Mouse (Mus musculus): Measurements from ENCODE around the gene Skida1. TPM values are rescaled to one million over a fixed set of nuclear protein-coding genes. Genes with fewer than 3 reads are reported as not detected.

The Skida1 gene
- polyA plus RNA-seq, 1 experiment from 2014 or later: 17.7 TPM

DNA sequence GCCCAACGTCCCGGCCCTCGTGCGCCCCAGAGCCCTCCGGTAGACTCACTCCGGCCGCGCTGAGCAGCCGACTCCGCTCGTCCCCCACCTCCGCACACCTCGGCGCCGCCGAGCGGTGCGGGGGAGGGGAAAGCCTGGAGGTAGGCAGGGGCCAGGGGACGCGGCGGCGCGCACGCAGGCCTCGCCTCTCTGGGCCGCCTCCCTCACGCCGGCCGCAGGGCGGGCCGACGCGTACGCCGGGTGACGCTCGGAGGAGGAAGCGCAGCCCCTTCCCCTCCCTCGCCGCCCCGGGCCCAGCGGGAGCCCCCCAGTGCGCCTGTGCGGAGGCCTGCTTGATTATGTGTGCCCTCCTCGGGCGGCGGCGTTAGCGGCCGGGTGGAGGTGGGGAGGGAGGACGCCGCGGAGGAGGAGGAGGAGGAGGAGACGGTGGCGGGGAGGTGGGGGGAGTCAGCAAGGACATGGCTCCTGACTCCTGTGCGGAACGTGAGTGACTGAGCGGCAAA is 15.6 kb upstream of the Skida1 start:
- Histone ChIP-seq H3K9ac (peak overlapping the region; percentile 98), H3K4me1 (peaks cover 13% of the 10 kb centered on the region), H3K27ac (peak overlapping the region; percentile 100), H3K27me3 (no peaks in the 10 kb centered on the region), H3K36me3 (0 out of 2 replicates have a peak, but pooled peaks cover 5% of the 10 kb centered on the region), H3K4me3 (peak overlapping the region; percentile 86), H3K9me3 (replicated peaks) (no peaks in the 10 kb centered on the region), H3K4me2 (replicated peaks) (peak overlapping the region; percentile 96)
- peak; percentile 95 for ATAC-seq (ENCODE audit: low FRiP score)
- under 1% methylated on average over 44 of the region's 58 CpGs for WGBS

DNA sequence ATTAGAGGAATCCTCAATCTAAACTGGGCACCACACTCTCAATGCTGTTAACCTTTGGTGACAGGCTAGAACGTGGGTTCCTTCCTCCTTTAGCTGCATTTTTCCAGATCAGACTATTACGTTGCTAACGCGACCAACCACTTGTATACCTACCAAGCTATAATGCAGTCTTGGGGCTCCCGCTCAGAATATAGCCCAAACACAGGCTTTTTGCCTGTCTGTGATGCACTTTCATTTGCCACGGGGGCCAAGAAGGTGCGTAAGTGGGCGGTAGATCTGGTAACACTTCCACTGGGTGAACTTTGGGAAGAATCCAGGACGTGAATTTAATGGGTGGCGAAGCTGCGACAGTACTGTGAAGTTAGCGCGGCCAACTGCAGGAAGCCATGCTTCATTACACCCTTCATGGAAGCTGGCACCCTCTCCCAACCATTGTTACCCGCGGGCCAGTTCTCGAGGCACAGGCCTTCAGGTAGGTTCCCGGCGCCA is 15.0 kb upstream of the Skida1 start:
- no peaks in the 10 kb centered on the region for H3K9me3 ChIP-seq (replicated peaks)
- peak overlapping the region; percentile 100 for H3K27ac ChIP-seq
- peak overlapping the region; percentile 98 for H3K9ac ChIP-seq
- peak overlapping the region; percentile 86 for H3K4me3 ChIP-seq
- H3K4me1 ChIP-seq: peaks cover 18% of the 10 kb centered on the region
- under 1% methylated on average over 18 of the region's 18 CpGs for WGBS
- H3K4me2 ChIP-seq (replicated peaks): peak overlapping the region; percentile 96
- no peaks in the 10 kb centered on the region for H3K27me3 ChIP-seq
- ATAC-seq (ENCODE audit: low FRiP score): peak; percentile 65
- 0 out of 2 replicates have a peak, but pooled peaks cover 5% of the 10 kb centered on the region for H3K36me3 ChIP-seq

DNA sequence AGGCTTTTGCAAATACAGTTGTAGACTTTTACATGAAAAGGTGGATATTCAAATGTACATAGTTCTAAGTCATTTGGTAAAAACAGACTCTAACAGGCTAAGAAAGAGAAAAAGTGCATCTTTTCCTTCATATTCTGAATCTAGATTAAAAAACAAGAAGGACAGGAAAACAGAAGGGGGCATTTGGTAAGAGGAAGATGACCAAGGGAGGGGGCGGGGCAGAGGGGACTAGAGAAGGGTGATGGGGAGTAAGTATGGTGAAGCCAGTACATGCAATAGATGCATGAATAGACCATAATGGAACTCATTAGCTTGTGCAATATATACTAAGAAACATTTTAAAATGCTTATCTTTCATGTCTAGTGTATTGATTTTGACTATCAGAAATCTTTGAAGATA is 11.5 kb upstream of the Skida1 start:
- no peak for ATAC-seq (ENCODE audit: low FRiP score)
- peaks cover 12% of the 10 kb centered on the region for H3K4me1 ChIP-seq
- WGBS: 64% methylated on average over 1 of the region's 1 CpGs

DNA sequence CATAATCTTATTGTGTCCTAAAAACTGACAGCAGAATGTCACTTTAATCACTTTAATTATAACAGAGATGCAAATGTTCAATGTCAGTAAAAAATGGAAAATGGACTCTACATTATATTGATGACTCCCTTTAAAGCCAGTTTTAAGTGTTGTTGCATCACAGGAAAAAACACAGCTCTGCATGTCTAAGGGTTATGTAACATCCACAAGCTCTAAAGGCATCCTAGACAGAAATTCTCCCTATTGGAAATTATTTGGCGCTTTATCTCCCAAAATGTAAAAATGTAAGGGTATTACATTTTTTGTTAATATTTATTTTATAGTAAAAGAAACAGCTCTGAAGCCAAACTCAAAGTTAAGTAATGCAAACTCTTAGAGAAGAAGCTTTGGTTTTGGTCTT is 11.0 kb upstream of the Skida1 start:
- H3K27ac ChIP-seq: no peak overlapping the region
- 54% methylated on average over 1 of the region's 1 CpGs for WGBS
- no peak for ATAC-seq (ENCODE audit: low FRiP score)
- no peaks in the 10 kb centered on the region for H3K9me3 ChIP-seq (replicated peaks)
- H3K27me3 ChIP-seq: no peaks in the 10 kb centered on the region
- no peak overlapping the region for H3K4me3 ChIP-seq
- H3K4me2 ChIP-seq (replicated peaks): no peak overlapping the region
- H3K9ac ChIP-seq: no peak overlapping the region
- H3K4me1 ChIP-seq: peaks cover 12% of the 10 kb centered on the region
- no peaks in the 10 kb centered on the region for H3K36me3 ChIP-seq

More for the DNA sequence above, 11.5 kb upstream of the Skida1 start:
- no peaks in the 10 kb centered on the region for H3K27me3 ChIP-seq
- no peaks in the 10 kb centered on the region for H3K36me3 ChIP-seq
- no peak overlapping the region for H3K4me3 ChIP-seq
- no peak overlapping the region for H3K27ac ChIP-seq
- H3K9ac ChIP-seq: no peak overlapping the region
- no peaks in the 10 kb centered on the region for H3K9me3 ChIP-seq (replicated peaks)
- no peak overlapping the region for H3K4me2 ChIP-seq (replicated peaks)

DNA sequence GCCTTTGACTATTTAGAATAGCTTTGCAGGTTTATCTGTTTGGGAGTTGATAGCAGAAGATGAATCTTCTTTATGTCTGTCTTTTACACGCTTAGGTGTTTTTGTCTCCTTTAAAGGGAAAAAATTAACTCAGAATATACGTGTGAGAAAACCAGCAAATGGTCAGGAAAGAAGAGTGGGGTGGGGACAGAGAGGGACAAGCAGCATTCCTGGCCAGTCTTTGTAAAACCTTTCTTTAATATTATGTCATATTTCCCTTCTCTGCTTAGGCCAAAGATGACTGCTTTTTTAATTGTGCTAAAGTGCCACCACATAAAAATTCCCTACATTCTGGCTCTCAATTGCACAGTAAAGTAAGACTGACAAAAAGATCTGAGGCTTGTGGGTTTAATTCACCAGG is 10.2 kb upstream of the Skida1 start:
- H3K9me3 ChIP-seq (replicated peaks): no peaks in the 10 kb centered on the region
- peak overlapping the region; percentile 44; the same call in 1 of the 2 replicates for H3K9ac ChIP-seq
- H3K27ac ChIP-seq: no peak overlapping the region
- ATAC-seq (ENCODE audit: low FRiP score): no peak
- H3K27me3 ChIP-seq: no peaks in the 10 kb centered on the region
- no peaks in the 10 kb centered on the region for H3K36me3 ChIP-seq
- H3K4me3 ChIP-seq: no peak overlapping the region
- peaks cover 13% of the 10 kb centered on the region for H3K4me1 ChIP-seq
- 22% methylated on average over 2 of the region's 2 CpGs for WGBS
- peak overlapping the region; percentile 95 for H3K4me2 ChIP-seq (replicated peaks)

DNA sequence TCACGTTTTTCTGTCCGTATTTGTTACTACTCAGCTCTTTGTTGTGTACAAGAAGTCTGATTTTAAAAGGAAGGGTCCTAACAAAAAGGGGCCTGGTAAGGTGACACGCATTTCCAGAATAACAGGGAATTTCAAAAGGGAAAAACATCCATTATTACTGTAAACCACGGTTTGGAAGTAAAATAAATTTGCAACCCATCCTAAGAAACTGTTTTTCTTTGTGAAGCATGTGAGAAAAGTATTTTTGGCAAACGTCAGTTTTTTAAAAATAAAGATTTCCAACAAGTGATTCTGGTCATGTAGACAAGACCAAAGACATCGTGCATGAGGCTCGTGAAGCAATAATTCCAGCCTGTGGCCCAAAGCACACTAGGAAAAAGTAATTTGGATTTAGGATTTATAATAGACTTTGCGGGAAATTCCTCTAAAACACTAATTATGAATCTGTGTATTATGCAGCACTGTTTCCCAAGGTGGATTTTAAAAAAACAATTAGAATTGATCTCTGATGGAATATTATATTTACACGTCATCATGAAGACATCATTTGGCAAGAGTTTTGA is 9.4 kb upstream of the Skida1 start:
- peak overlapping the region; percentile 96 for H3K9ac ChIP-seq
- ATAC-seq (ENCODE audit: low FRiP score): no peak
- peak overlapping the region; percentile 100 for H3K27ac ChIP-seq
- no peaks in the 10 kb centered on the region for H3K9me3 ChIP-seq (replicated peaks)
- no peaks in the 10 kb centered on the region for H3K27me3 ChIP-seq
- no peaks in the 10 kb centered on the region for H3K36me3 ChIP-seq
- peaks cover 21% of the 10 kb centered on the region for H3K4me1 ChIP-seq
- H3K4me2 ChIP-seq (replicated peaks): peak overlapping the region; percentile 95
- 8% methylated on average over 9 of the region's 9 CpGs for WGBS
- H3K4me3 ChIP-seq: peak overlapping the region; percentile 54

DNA sequence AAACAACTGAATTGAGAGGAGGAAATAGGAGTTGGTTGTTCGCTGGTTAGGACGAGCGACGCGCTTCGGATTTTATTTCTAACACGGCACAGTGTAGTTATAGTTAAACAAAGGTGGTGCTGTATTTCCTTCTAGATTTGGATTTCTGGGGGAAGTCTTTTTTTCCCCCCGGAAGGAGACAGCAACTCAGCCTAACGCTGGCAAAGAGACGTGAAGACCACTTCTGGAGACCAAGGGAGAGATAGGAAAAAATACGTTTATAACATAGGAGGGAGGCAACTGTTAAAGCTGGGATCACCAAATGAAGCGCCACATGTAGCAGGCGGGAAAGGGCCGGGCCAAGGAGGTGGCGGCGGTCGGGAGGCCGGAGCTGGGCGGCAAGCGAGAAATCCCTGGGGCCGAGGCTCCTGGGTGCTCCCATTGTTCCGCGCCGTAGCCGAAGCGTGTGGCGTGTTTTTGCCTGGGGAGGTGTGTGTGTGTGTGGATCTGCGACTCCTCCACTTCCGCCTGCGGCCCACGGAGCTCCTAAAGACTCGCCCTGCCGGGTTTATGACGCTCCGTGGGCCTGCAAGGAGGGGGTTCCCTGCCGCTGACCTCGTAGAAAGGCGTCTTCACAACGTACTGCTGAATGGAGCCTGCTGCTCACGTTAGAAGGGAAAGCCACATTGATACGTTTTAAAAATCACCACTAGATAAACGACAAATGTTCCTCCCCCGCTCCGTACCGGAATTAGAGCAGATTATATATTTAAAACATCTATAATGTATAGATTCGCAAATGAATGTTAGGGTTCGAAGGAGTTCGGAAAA is 8.7 kb upstream of the Skida1 start:
- Histone ChIP-seq H3K27me3 (no peaks in the 10 kb centered on the region), H3K36me3 (no peaks in the 10 kb centered on the region), H3K27ac (peak overlapping the region; percentile 100), H3K9ac (peak overlapping the region; percentile 96), H3K4me3 (peak overlapping the region; percentile 54), H3K4me2 (replicated peaks) (peak overlapping the region; percentile 95), H3K4me1 (peaks cover 22% of the 10 kb centered on the region), H3K9me3 (replicated peaks) (no peaks in the 10 kb centered on the region)
- WGBS: under 1% methylated on average over 48 of the region's 48 CpGs
- ATAC-seq (ENCODE audit: low FRiP score): no peak

DNA sequence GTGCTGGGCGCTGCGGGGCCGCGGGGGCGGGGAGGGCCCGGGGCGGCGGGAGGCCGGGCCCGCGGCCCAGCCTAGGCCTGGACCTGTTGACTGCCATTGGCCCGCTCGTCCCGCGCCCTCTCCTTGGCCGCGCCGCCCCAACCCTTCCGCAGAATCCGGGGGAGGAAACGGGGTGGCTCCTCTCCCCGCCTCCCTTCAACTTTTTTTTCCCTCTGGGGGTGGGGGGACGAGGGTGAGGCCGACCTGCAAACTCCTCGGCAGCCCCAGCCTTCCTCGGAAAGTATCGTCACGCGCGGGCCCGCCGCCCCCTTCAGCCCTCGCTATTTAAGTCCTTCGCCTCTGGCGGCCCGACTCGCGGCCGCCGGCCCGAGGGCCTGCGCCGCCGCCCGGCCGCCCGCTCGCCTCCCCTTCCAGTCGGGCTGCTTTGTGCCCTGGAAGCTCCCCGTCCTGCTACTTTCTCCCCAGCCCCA is 8.0 kb upstream of the Skida1 start:
- H3K27me3 ChIP-seq: no peaks in the 10 kb centered on the region
- 0% methylated on average over 31 of the region's 50 CpGs for WGBS
- H3K4me2 ChIP-seq (replicated peaks): peak overlapping the region; percentile 95
- no peaks in the 10 kb centered on the region for H3K9me3 ChIP-seq (replicated peaks)
- peaks cover 22% of the 10 kb centered on the region for H3K4me1 ChIP-seq
- H3K4me3 ChIP-seq: peak overlapping the region; percentile 54
- no peaks in the 10 kb centered on the region for H3K36me3 ChIP-seq
- peak; percentile 96 for ATAC-seq (ENCODE audit: low FRiP score)
- peak overlapping the region; percentile 100 for H3K27ac ChIP-seq
- H3K9ac ChIP-seq: peak overlapping the region; percentile 96

DNA sequence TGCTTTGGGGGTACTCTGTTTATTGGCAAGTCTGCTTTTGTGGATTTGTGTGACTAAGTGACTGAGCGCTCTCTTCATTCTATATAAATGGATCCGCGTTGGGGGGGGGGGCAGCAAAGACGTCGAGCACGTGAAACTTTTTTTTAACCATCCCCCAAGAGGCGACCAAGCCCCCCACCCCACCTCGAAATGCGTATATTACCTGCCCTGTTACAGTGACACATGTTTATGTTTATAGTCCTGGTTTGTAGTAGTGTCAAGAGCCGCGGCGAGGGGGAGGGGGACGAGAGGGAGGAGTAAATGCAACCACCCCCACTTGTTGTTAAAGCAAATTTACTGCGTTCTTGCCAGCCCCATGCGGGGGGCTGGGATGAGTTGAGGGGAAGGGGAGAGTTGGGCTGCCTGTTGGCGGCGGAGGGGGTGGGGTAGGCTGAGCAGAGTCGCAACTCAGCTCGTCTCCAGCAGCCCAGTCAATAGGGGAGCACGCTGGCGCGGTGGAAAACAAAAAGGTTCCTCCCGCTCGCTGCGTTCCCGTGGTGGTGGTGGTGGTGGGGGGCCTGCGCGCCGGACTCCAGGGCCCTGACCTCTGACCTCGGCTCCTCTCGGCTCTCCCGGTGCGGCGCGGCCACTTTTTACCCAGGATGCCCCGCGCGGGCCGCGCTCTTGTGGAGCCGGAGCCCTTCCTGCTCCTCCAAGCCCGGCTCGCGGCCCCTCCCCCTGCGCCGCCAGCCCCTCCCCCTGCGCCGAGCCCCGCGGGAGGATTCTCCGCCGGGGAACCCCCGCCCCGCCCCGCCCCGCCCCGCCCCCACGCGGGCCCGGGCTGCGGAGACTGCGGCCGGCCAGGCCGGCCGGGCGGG is 7.3 kb upstream of the Skida1 start:
- Histone ChIP-seq H3K9me3 (replicated peaks) (no peaks in the 10 kb centered on the region), H3K27me3 (no peaks in the 10 kb centered on the region), H3K27ac (peak overlapping the region; percentile 100), H3K4me2 (replicated peaks) (peak overlapping the region; percentile 95), H3K36me3 (no peaks in the 10 kb centered on the region), H3K9ac (peak overlapping the region; percentile 96), H3K4me1 (peaks cover 28% of the 10 kb centered on the region), H3K4me3 (peak overlapping the region; percentile 54)
- WGBS: under 1% methylated on average over 45 of the region's 66 CpGs
- ATAC-seq (ENCODE audit: low FRiP score): peak; percentile 95

DNA sequence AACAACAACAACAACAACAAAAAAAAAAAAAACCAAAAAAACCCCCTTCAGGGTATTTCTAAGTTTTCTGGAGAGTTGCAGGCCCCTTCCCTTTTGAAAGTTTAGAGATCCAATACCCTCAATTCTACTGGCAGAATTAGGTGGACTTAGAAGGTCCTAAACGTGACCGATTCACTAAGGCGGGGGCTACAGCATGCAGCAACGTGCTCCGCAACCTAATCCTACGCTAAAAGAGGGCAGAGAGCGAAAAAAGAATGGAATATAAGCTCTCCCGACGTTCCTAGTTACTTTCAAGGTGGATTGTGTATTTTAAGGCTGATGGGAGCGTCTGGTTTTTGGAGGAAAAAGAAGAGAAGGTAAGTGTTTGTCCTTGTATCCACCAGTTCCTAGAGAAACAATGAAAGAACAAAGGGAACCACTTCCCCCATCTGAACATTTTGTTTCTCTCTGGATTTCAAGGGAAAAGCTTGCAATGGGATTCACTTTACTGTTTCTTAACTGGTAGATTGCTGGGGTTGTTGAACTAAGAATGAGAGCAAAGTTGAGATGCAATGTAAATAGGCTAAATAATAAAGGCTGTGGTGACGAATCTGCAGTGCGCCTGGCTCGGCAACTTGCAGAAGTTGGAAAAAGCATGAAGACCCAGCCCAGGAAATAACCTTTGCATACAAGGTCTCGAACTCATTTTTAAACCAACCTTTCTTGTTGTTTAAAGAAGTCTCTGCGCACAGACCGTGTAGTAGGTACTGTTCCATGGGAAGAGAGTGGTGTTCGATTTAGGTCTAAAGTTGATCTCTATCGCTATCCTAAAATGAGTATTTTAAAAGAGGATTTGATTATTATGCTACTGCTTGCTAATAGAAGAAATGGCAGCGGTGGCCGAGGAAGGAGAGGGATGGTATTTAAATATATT is 6.4 kb upstream of the Skida1 start, which contains the start of gene Mllt10:
Mllt10 (plus strand) TSS at position 222 of the 913 bp plus-strand sequence.
- H3K9ac ChIP-seq: peak within 1 kb of the TSS; percentile 96
- no peaks in the 10 kb centered on the region for H3K36me3 ChIP-seq
- peak within 1 kb of the TSS; percentile 54 for H3K4me3 ChIP-seq
- H3K27me3 ChIP-seq: no peaks in the 10 kb centered on the region
- H3K9me3 ChIP-seq (replicated peaks): no peaks in the 10 kb centered on the region
- H3K4me2 ChIP-seq (replicated peaks): peak within 1 kb of the TSS; percentile 95
- under 1% methylated on average over 20 of the region's 20 CpGs for WGBS
- H3K4me1 ChIP-seq: peaks cover 32% of the 10 kb centered on the region
- peak within 1 kb of the TSS; percentile 100 for H3K27ac ChIP-seq
- no peak for ATAC-seq (ENCODE audit: low FRiP score)

DNA sequence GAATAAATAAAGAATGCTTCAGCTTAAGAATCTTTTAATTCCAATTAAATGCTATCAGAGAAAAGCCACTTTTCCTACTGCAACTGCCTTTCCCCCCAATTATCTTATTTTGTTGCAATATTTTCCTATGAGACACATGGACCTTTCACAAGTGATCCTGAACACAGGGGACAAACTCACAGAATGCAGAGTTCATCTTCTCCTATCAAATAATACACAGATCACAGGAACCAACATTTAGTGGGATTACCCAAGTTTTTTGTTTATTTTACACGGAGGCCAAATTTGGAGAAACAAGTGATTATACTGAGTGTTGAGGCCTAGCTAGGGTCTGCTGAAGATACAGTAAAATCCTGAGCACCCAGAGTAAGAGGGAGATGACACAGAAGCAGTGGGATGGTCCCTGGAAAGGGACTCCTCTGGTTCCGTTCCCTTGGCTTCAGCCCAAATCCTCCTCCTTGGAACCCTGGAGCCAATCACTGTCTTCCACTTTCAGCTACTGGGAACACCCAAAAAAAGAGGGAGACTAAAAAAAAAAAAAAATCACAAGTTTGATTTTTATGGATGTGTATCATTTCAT is 5.2 kb upstream of the Skida1 start:
- no peak for ATAC-seq (ENCODE audit: low FRiP score)
- H3K4me2 ChIP-seq (replicated peaks): peak overlapping the region; percentile 95
- H3K27ac ChIP-seq: peak overlapping the region; percentile 100
- peaks cover 39% of the 10 kb centered on the region for H3K4me1 ChIP-seq
- H3K9ac ChIP-seq: no peak overlapping the region
- H3K36me3 ChIP-seq: no peaks in the 10 kb centered on the region
- no peaks in the 10 kb centered on the region for H3K27me3 ChIP-seq
- 10% methylated on average over 2 of the region's 2 CpGs for WGBS
- H3K4me3 ChIP-seq: no peak overlapping the region
- H3K9me3 ChIP-seq (replicated peaks): no peaks in the 10 kb centered on the region
